Mouse (Mus musculus) C2C12 (cell line): ENCODE data around the gene Serpina3m. TPM values are rescaled to one million over a fixed set of nuclear protein-coding genes. Genes with fewer than 3 reads are reported as not detected.

Experiments used
- H3K27me3 ChIP-seq: one replicate; pipeline ENCODE4 v1.6.1; 2011; ENCODE audit not compliant: control insufficient read depth, insufficient read depth, insufficient read length
- H3K36me3 ChIP-seq: one replicate; pipeline ENCODE4 v1.6.1; 2011; ENCODE audit not compliant: control insufficient read depth, insufficient read depth
- H3K4me3 ChIP-seq: one replicate; pipeline ENCODE4 v1.5.1; 2011; ENCODE audit warnings: mild to moderate bottlenecking, control low read depth; ENCODE audit not compliant: poor library complexity, insufficient read depth, severe bottlenecking
- H3K79me2 ChIP-seq: one replicate; pipeline ENCODE4 v1.6.1; 2011; ENCODE audit not compliant: control insufficient read depth, insufficient read depth
- H3K79me3 ChIP-seq: one replicate; pipeline ENCODE4 v1.6.1; 2011; ENCODE audit warnings: low read depth, control low read depth
- H3ac ChIP-seq: one replicate; pipeline ENCODE3; 2011; ENCODE audit warnings: low read depth; ENCODE audit not compliant: control insufficient read depth, insufficient read length
- CEBPB ChIP-seq: IDR thresholded peaks from one replicate; pipeline ENCODE4 v1.6.1; 2011; ENCODE audit warnings: low read depth, mild to moderate bottlenecking, control low read depth, moderate library complexity
- CTCF ChIP-seq: IDR thresholded peaks from one replicate; pipeline ENCODE4 v1.5.1; 2011; ENCODE audit not compliant: control insufficient read depth, insufficient read depth, insufficient read length
- FOSL1 ChIP-seq: IDR thresholded peaks from one replicate; pipeline ENCODE4 v1.8.0; 2011; ENCODE audit warnings: mild to moderate bottlenecking, low read length; ENCODE audit not compliant: poor library complexity, insufficient read depth, severe bottlenecking
- MAX ChIP-seq: IDR thresholded peaks from one replicate; pipeline ENCODE4 v1.6.1; 2011; ENCODE audit warnings: mild to moderate bottlenecking, control low read depth
- MYOD1 ChIP-seq: IDR thresholded peaks from one replicate; pipeline ENCODE4 v1.6.1; 2011; ENCODE audit warnings: low read depth; ENCODE audit not compliant: control insufficient read depth, insufficient read length
- MYOG ChIP-seq: IDR thresholded peaks from one replicate; pipeline ENCODE4 v1.6.1; 2011; ENCODE audit not compliant: control insufficient read depth, insufficient read length; ENCODE audit errors: extremely low read depth
- USF1 ChIP-seq: IDR thresholded peaks from one replicate; pipeline ENCODE4 v1.6.1; 2011; ENCODE audit warnings: low read depth, mild to moderate bottlenecking, control low read depth, moderate library complexity
- polyA plus RNA-seq: library from polyadenylated mRNA; unstranded; fragments of >200 nt; fragmentation: generic; extraction: Trizol; gene quantifications from one replicate; pipeline ENCODE4 v1.2.1, GENCODE M21; 2012; ENCODE audit warnings: missing spikeins

Gene Serpina3m
- polyA plus RNA-seq, 1 experiment, result not detected

DNA sequence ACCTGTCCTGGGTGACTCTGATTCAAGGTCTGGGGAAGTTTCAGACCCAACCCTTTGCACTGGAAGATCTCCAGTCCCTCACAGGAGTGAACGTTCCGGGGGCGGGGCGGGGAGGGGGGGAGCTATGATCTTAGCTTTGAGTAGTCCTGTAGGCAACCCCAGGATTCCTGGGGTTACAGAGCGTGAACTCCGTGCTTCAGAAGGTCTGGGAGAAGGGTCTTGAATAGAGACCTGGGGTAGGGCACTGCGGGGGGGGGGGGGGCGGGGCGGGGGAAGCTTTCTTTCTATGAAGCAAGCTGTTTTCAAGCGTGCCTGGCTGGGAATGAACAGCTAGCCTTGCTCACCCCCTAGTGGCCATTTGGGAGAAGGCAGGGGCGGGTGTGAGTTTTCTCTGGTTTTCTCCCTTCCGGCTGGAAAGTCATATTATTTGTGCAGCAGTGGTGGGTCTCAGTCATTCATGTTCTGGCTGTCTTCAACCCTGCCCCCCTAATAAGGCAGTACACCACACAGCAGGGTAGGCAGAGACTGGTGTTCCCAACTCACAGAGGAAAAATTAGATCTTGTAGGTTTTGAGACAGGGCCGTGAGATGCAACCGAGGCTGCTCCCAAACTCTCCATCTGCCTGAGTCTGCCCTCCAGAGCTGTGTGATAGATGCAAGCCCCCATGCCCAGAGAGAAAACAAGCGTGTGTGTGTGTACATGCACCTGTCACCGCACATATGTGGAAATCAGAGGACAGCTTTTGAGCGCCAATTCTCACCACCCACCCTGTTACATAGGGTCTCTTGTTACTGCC, 80.3 kb downstream of the Serpina3m start:
- H3K27me3 ChIP-seq, result no peaks in the 10 kb centered on the region
- TF ChIP-seq MYOG (no peak), FOSL1 (no peak), MYOD1 (no peak), CTCF (peak; percentile 76)
- no peak overlapping the region for H3K4me3 ChIP-seq
- no peaks in the 10 kb centered on the region for H3K79me2 ChIP-seq
- no peak overlapping the region for H3ac ChIP-seq
- no peaks in the 10 kb centered on the region for H3K36me3 ChIP-seq
- H3K79me3 ChIP-seq, result no peaks in the 10 kb centered on the region

- Histone ChIP-seq H3ac (no peak overlapping the region), H3K79me2 (no peaks in the 10 kb centered on the region), H3K4me3 (no peak overlapping the region), H3K79me3 (no peaks in the 10 kb centered on the region), H3K27me3 (no peaks in the 10 kb centered on the region), H3K36me3 (no peaks in the 10 kb centered on the region)
- TF ChIP-seq FOSL1 (no peak), MYOG (no peak), CTCF (peak; percentile 19)
These were observed 80.8 kb downstream of the Serpina3m start for GRCm38 (mm10) chr12:104419136-104419462.

- no peak overlapping the region for H3ac ChIP-seq
- H3K4me3 ChIP-seq, result no peak overlapping the region
- H3K79me2 ChIP-seq, result no peaks in the 10 kb centered on the region
- H3K36me3 ChIP-seq, result no peaks in the 10 kb centered on the region
- no peaks in the 10 kb centered on the region for H3K79me3 ChIP-seq
- TF ChIP-seq CTCF (no peak), MAX (no peak), MYOD1 (no peak), FOSL1 (no peak), MYOG (no peak), USF1 (no peak), CEBPB (no peak)
- no peaks in the 10 kb centered on the region for H3K27me3 ChIP-seq
These were observed 84.5 kb downstream of the Serpina3m start for GRCm38 (mm10) chr12:104422615-104423392.

DNA sequence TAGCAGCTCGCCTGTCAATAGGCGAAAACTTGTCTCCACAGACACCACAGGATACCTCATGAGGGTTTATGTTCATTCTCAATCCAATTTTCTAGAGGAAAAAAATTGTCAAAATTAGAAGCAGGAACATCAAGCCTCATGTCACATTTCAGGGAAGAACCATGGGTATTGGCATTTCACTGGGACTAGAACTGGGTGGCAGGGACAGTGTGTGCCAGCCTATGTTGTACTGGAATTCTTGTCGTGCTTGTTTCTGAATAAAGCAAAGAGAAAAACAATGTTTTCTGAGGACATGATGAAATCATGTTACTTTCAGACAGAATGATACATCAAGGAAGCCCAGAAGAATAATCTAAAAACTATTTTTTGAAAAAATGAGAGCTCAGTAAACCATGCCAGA, 87.3 kb downstream of the Serpina3m start:
- TF ChIP-seq USF1 (no peak), MAX (no peak), MYOD1 (no peak), CEBPB (no peak), MYOG (no peak), CTCF (no peak), FOSL1 (no peak)
- Histone ChIP-seq H3K27me3 (peaks cover 3% of the 10 kb centered on the region), H3K79me3 (no peaks in the 10 kb centered on the region), H3K36me3 (no peaks in the 10 kb centered on the region), H3K4me3 (no peak overlapping the region), H3K79me2 (no peaks in the 10 kb centered on the region), H3ac (no peak overlapping the region)

DNA sequence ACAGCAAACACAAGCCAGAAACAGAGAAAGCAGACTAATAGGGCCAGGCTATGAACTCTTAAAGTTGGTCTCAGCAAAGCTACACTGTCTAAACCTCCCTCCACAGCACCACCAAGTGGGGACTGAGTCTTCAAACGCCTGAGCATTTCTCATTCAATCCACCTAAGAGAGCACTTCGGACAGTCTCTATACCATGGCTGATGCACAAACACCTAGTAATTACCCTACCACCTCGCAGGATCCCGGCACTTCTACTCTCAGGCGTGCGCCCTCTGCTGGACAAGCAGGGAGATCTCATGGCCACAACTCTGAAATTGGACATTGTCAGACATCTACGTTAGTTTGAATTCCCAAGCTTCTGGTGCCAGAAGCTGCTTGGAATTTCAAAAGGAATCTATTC, 88.6 kb downstream of the Serpina3m start:
- Histone ChIP-seq H3K36me3 (no peaks in the 10 kb centered on the region), H3K79me2 (no peaks in the 10 kb centered on the region), H3K4me3 (no peak overlapping the region), H3K27me3 (peaks cover 3% of the 10 kb centered on the region), H3K79me3 (no peaks in the 10 kb centered on the region), H3ac (no peak overlapping the region)
- TF ChIP-seq CTCF (peak; percentile 50), CEBPB (no peak)

DNA sequence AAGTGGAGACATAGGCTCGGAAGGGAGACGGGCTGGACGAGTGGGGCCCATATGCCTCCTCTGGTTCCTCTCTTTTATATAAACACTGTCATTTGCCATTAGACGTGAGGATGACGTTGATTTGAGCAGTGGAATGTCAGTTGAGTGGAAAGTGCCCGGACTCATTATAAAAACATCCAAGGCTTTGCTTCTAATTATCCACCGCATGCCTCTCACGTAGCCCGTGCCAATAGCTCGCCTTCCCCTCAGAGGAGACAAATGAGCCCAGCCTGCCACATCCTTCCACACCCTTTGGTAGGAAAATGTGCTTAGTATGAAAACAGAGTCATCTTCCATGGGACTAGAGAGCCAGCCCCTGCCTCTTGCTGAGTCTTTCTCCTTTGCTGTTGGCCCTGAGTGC, 93.1 kb downstream of the Serpina3m start:
- Histone ChIP-seq H3ac (no peak overlapping the region), H3K27me3 (peaks cover 9% of the 10 kb centered on the region), H3K4me3 (no peak overlapping the region), H3K36me3 (no peaks in the 10 kb centered on the region), H3K79me3 (no peaks in the 10 kb centered on the region), H3K79me2 (no peaks in the 10 kb centered on the region)
- TF ChIP-seq CEBPB (no peak), MAX (no peak), CTCF (no peak), FOSL1 (no peak), USF1 (no peak), MYOD1 (no peak), MYOG (no peak)
